Mouse (Mus musculus) cerebellum, postnatal 4 days (tissue): Measurements from ENCODE around the gene Cks2.

ENCODE experiments used
- DNase-seq, 2 experiments: peaks; one replicate each; pipeline ENCODE4 v3.0.0; 2022; ENCODE audit warnings: low spot score in 2 of 2, mixed read lengths in 1 of 2

Gene Cks2

DNA sequence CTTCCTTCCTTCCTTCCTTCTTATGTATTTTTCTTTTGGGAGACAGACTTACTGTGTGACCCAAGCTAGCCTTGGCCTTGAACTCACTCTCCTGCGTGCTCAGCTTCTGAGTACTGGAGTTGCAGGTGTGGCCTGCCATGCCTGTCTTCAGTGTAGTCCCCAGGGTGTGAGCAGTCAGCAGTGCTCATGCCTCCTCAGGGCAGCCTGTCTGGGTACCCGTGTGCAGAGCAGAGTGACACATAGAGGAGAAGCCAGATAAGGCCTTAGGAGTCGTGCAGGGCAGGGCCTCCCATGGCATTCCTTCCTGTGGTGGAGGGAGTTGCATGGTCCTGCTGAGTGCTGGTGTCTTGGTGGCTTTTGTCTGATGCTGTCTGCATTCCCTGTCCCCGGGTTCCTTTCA lies 34.3 kb downstream of the Cks2 start:
- DNase-seq: no peak

GRCm38 (mm10) chr13:51681076-51681475 lies 36.0 kb downstream of the Cks2 start:
- DNase-seq: no peak

- no peak for DNase-seq
Observed at GRCm38 (mm10) chr13:51681634-51682033, 36.6 kb downstream of the Cks2 start.

- DNase-seq: no peak
Observed at GRCm38 (mm10) chr13:51685290-51685966, 40.4 kb downstream of the Cks2 start.

DNA sequence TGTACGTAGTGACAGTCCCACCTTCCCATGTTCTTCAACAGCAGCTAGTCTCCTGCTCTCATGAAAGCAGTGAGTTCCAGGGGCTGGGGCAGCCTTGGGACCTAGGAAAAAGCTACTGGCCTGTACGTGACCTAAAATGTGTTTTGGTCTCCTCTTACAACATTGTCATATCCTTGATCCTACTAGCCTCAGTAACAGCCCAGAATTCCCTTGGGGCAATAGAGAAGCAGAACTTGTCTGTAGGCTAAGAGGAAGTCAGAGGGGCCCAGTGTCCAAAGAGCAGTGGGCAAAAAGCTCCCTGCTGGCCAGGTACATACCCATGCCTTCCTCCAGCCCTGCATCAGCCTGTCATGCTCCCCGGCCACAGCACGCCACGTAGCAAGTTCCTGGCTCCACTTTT lies 41.9 kb downstream of the Cks2 start:
- DNase-seq: no peak

DNA sequence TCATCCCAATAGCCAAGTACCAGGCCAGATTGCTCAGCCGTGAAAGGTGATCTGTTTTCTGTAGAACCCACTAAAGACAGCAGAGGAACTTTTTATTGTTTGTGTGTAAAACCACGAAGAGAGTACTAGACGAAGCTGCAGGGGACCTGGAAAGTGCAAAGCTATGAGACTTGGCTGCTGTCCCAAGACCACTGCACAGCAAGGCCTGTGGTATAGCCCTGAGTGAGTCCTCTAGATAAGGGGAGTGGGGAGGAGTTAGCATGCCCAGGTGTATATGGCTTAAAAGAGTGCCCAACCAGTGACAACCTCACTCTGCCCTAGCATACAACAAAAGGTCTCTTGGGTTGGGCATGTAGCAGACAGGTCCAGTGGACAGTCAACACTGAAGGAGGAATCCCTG lies 43.7 kb downstream of the Cks2 start:
- DNase-seq: no peak

- no peak for DNase-seq
Observed at GRCm38 (mm10) chr13:51696481-51696880, 51.4 kb downstream of the Cks2 start.

- DNase-seq: no peak
Observed at GRCm38 (mm10) chr13:51697455-51697854, 52.4 kb downstream of the Cks2 start.

- no peak for DNase-seq
Observed at GRCm38 (mm10) chr13:51697897-51698296, 52.9 kb downstream of the Cks2 start.

GRCm38 (mm10) chr13:51698318-51698717 lies 53.3 kb downstream of the Cks2 start:
- no peak for DNase-seq
